Mouse (Mus musculus) liver, embryonic 16.5 days (tissue): ENCODE results near the gene Smoc2. TPM values are rescaled to one million over a fixed set of nuclear protein-coding genes. Genes with fewer than 3 reads are reported as not detected.

ENCODE experiments used
- ATAC-seq: fragments of 200-750 bp; cut with Nextera tagmentation; 2 replicates; pipeline ENCODE4 v1.8.0; 2017; ENCODE audit warnings: low read depth, mild to moderate bottlenecking, moderate number of reproducible peaks, moderate library complexity
- H3K27ac ChIP-seq: fragments of 300-500 bp; sonication (generic); 2 replicates; pipeline ENCODE4 v1.5.1; 2014; ENCODE audit warnings: mild to moderate bottlenecking, low read length
- H3K27me3 ChIP-seq: fragments of 300-500 bp; sonication (generic); 2 replicates; pipeline ENCODE4 v1.6.1; 2014; ENCODE audit warnings: low read depth, low read length, mixed read lengths; ENCODE audit not compliant: control insufficient read depth, insufficient read depth
- H3K36me3 ChIP-seq: fragments of 300-500 bp; sonication (generic); 2 replicates; pipeline ENCODE4 v1.6.1; 2014; ENCODE audit warnings: mild to moderate bottlenecking; ENCODE audit not compliant: control insufficient read depth, insufficient read depth
- H3K4me1 ChIP-seq: fragments of 300-500 bp; sonication (generic); 2 replicates; pipeline ENCODE4 v1.6.1; 2014; ENCODE audit warnings: low read depth, low read length, mixed read lengths; ENCODE audit not compliant: control insufficient read depth
- H3K4me2 ChIP-seq: fragments of 300-500 bp; sonication (generic); 2 replicates; pipeline ENCODE4 v1.6.1; 2014; ENCODE audit warnings: low read depth, low read length, mixed read lengths
- H3K4me3 ChIP-seq: fragments of 300-500 bp; sonication (generic); 2 replicates; pipeline ENCODE4 v1.5.1; 2014; ENCODE audit warnings: low read depth, mild to moderate bottlenecking, low read length
- H3K9ac ChIP-seq: fragments of 300-500 bp; sonication (generic); 2 replicates; pipeline ENCODE4 v1.6.1; 2014; ENCODE audit warnings: low read depth, low read length
- H3K9me3 ChIP-seq: fragments of 300-500 bp; sonication (generic); replicated peaks from 2 replicates; pipeline ENCODE4 v1.6.1; 2016; ENCODE audit warnings: low read length; ENCODE audit not compliant: control insufficient read depth
- WGBS: fragments of 180-500 bp; shearing (Covaris S2); extraction: QIAGEN DNeasy Blood & Tissue Kit; methylation state at CpG from one replicate; pipeline ENCODE4 v1.1.7; 2014; ENCODE audit not compliant: insufficient replicate concordance; 5-methylcytosine and 5-hydroxymethylcytosine counted together
- polyA plus RNA-seq: library from polyadenylated mRNA; unstranded; fragments of >200 nt; fragmentation: Nextera tagmentation; extraction: Ambion mirVana; gene quantifications from 2 replicates; pipeline ENCODE4 v1.2.1, GENCODE M21; 2015

The Smoc2 gene
- polyA plus RNA-seq, 1 experiment from 2014 or later = 7.8 TPM

GRCm38 (mm10) chr17:14398650-14399424 is 119.5 kb downstream of the Smoc2 start:
- Histone ChIP-seq H3K27ac (peak overlapping the region; percentile 4; the same call in 1 of the 2 replicates), H3K9me3 (no peaks in the 10 kb centered on the region), H3K4me1 (no peaks in the 10 kb centered on the region), H3K27me3 (no peaks in the 10 kb centered on the region), H3K36me3 (no peaks in the 10 kb centered on the region), H3K9ac (no peak overlapping the region), H3K4me3 (no peak overlapping the region), H3K4me2 (no peak overlapping the region)
- peak; percentile 84 for ATAC-seq
- 54% methylated on average over 8 of the region's 8 CpGs for WGBS

GRCm38 (mm10) chr17:14400960-14401359 is 121.7 kb downstream of the Smoc2 start:
- no peaks in the 10 kb centered on the region for H3K4me1 ChIP-seq
- H3K4me2 ChIP-seq = no peak overlapping the region
- H3K9me3 ChIP-seq = no peaks in the 10 kb centered on the region
- ATAC-seq = no peak
- no peak overlapping the region for H3K4me3 ChIP-seq
- 59% methylated on average over 5 of the region's 5 CpGs for WGBS
- no peak overlapping the region for H3K27ac ChIP-seq
- no peak overlapping the region for H3K9ac ChIP-seq
- H3K36me3 ChIP-seq = no peaks in the 10 kb centered on the region
- no peaks in the 10 kb centered on the region for H3K27me3 ChIP-seq

GRCm38 (mm10) chr17:14407874-14408273 is 128.6 kb downstream of the Smoc2 start:
- Histone ChIP-seq H3K27me3 (no peaks in the 10 kb centered on the region), H3K9ac (no peak overlapping the region), H3K9me3 (no peaks in the 10 kb centered on the region), H3K27ac (no peak overlapping the region), H3K36me3 (no peaks in the 10 kb centered on the region), H3K4me2 (no peak overlapping the region), H3K4me1 (no peaks in the 10 kb centered on the region), H3K4me3 (no peak overlapping the region)
- no peak for ATAC-seq
- 59% methylated on average over 5 of the region's 5 CpGs for WGBS

DNA sequence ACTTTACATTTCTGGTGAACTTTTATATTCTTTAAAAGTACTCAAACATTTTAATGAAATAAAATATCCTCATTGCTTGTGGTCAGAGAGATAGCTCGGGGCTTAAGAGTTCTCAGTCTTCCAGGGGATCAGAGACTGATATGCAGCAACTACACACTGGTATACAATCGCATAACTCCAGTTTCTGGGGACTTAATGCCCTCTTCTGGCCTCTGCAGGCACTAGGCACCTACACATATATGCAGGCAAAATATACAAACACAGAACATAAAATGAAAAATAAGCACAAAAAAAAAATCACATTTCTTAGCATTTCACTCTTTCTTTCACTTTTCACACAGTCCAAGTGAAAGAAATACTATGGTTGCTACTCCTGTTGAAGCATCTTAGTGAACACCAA is 133.2 kb downstream of the Smoc2 start:
- Histone ChIP-seq H3K4me1 (no peaks in the 10 kb centered on the region), H3K27me3 (no peaks in the 10 kb centered on the region), H3K9ac (no peak overlapping the region), H3K27ac (no peak overlapping the region), H3K4me2 (no peak overlapping the region), H3K9me3 (no peaks in the 10 kb centered on the region), H3K36me3 (no peaks in the 10 kb centered on the region), H3K4me3 (no peak overlapping the region)
- 36% methylated on average over 2 of the region's 2 CpGs for WGBS
- no peak for ATAC-seq

- Histone ChIP-seq H3K27ac (no peak overlapping the region), H3K9me3 (no peaks in the 10 kb centered on the region)
- WGBS = 60% methylated on average over 5 of the region's 5 CpGs
These were observed 135.2 kb downstream of the Smoc2 start for GRCm38 (mm10) chr17:14414511-14414910.

GRCm38 (mm10) chr17:14420460-14421046 is 141.2 kb downstream of the Smoc2 start:
- no peak overlapping the region for H3K9ac ChIP-seq
- WGBS = 36% methylated on average over 8 of the region's 8 CpGs
- H3K36me3 ChIP-seq = no peaks in the 10 kb centered on the region
- no peaks in the 10 kb centered on the region for H3K27me3 ChIP-seq
- no peaks in the 10 kb centered on the region for H3K4me1 ChIP-seq
- no peaks in the 10 kb centered on the region for H3K9me3 ChIP-seq
- ATAC-seq = no peak
- no peak overlapping the region for H3K27ac ChIP-seq
- no peak overlapping the region for H3K4me2 ChIP-seq
- no peak overlapping the region for H3K4me3 ChIP-seq

More at GRCm38 (mm10) chr17:14414511-14414910, 135.2 kb downstream of the Smoc2 start:
- ATAC-seq = no peak
- no peaks in the 10 kb centered on the region for H3K4me1 ChIP-seq
- no peaks in the 10 kb centered on the region for H3K36me3 ChIP-seq
- no peaks in the 10 kb centered on the region for H3K27me3 ChIP-seq
- no peak overlapping the region for H3K9ac ChIP-seq
- H3K4me3 ChIP-seq = no peak overlapping the region
- H3K4me2 ChIP-seq = no peak overlapping the region

DNA sequence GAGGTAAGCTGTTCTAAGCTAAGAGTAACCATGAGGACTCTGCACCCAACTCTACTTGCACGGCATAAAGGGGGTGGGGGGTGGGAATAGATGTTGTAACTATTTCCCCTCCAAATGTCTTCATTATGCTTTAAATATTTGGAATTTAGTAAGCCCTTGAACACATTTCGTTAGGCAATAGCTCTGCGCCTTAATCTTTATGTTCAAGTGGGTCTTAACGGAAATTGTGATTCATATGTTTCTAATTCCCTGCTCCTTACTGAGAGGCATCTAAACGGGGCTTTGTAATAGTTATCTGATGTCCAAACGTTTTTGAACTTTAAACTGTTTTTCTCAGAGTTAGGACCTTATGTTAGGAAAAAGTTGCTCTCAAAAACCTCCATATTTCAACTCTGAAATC is 147.2 kb downstream of the Smoc2 start:
- WGBS = 43% methylated on average over 6 of the region's 6 CpGs
- H3K4me3 ChIP-seq = no peak overlapping the region
- no peak for ATAC-seq

GRCm38 (mm10) chr17:14434717-14435116 is 155.4 kb downstream of the Smoc2 start:
- no peaks in the 10 kb centered on the region for H3K27me3 ChIP-seq
- H3K4me1 ChIP-seq = no peaks in the 10 kb centered on the region
- no peaks in the 10 kb centered on the region for H3K36me3 ChIP-seq
- H3K9ac ChIP-seq = no peak overlapping the region
- H3K4me2 ChIP-seq = no peak overlapping the region
- ATAC-seq = no peak
- no peak overlapping the region for H3K4me3 ChIP-seq
- no peak overlapping the region for H3K27ac ChIP-seq
- H3K9me3 ChIP-seq = no peaks in the 10 kb centered on the region
- 59% methylated on average over 4 of the region's 4 CpGs for WGBS

More for the DNA sequence above, 147.2 kb downstream of the Smoc2 start:
- Histone ChIP-seq H3K4me1 (no peaks in the 10 kb centered on the region), H3K27me3 (no peaks in the 10 kb centered on the region), H3K9ac (no peak overlapping the region), H3K9me3 (no peaks in the 10 kb centered on the region), H3K27ac (no peak overlapping the region), H3K4me2 (no peak overlapping the region), H3K36me3 (no peaks in the 10 kb centered on the region)

DNA sequence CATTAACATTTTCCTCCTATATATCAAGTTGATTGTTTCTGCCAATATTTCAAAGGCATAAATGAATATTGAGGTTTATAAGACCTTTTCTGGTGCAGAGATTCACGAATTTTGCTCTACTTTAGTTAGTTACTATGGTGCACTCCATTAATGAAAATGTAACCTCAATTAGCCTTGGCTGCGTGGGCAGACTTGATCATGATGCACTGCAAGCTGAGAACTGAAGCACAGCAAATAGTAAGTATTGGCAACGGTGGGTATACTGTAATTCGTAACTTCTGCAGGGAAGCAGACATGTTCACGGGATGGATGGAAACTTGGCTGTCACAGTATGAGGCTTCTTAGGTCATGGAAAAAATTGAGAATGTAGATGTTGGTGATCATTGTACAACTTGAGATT is 166.3 kb downstream of the Smoc2 start:
- 61% methylated on average over 5 of the region's 5 CpGs for WGBS
- no peak for ATAC-seq
- Histone ChIP-seq H3K36me3 (no peaks in the 10 kb centered on the region), H3K9me3 (no peaks in the 10 kb centered on the region), H3K4me1 (no peaks in the 10 kb centered on the region), H3K4me2 (no peak overlapping the region), H3K9ac (no peak overlapping the region), H3K27me3 (no peaks in the 10 kb centered on the region), H3K27ac (no peak overlapping the region), H3K4me3 (no peak overlapping the region)
